ENCODE assay signal across 9 mouse cellular contexts in genomic region chr11:8545798-8546197, GRCm38 (mm10).
DNase-seq lines count a peak whose midpoint lies in the region; ATAC-seq lines count a peak whose summit lies in the region.
"Had no signal": no experiment of that assay in that cellular context is flagged by ENCODE, and none has a peak within 500 bp of the region (broad histone marks: within the 10 kb centered on the region; RNA-seq: fewer than 3 reads in every experiment).

No protein-coding gene starts in this region.

- H3K4me1 ChIP-seq in heart, embryonic 11.5 days (ENCODE audit: control insufficient read depth, insufficient read depth, low read length), result peaks cover 12% of the 10 kb centered on the region

- no peak overlapping the region for H3K4me2 ChIP-seq in heart, embryonic 11.5 days

- H3K27me3 ChIP-seq in heart, embryonic 11.5 days (ENCODE audit: control insufficient read depth, insufficient read depth, low read length), result no peaks in the 10 kb centered on the region

- no peak for ATAC-seq in heart, embryonic 11.5 days (replicated peaks; ENCODE audit: insufficient number of reproducible peaks, low FRiP score, low TSS enrichment)

- no peak overlapping the region for H3K4me3 ChIP-seq in heart, embryonic 11.5 days (ENCODE audit: low read depth, low read length)
- H3K4me3 ChIP-seq: erythroblast, embryonic 14.5 days had no signal

- peak; percentile 34 to 45 for DNase-seq in heart, adult 18-20 months
- peak; percentile 51 for DNase-seq in A20 (ENCODE audit: low read depth, low spot score)
- peak; percentile 29 for DNase-seq in c-Kit-positive CD71-negative TER-119-negative erythroid progenitor cells, embryonic 14.5 days (ENCODE audit: low read depth)
- DNase-seq in lung, postnatal 25 days (ENCODE audit: low spot score), result peak; percentile 40
- no peak for DNase-seq in gastrocnemius, postnatal 36 days
- DNase-seq in gastrocnemius, adult 8-10 months (ENCODE audit: low spot score in 2 of 2), result no peak
- DNase-seq in layer of hippocampus, adult 11-12 months (ENCODE audit: low spot score), result no peak

- H3K9me3 ChIP-seq in heart, embryonic 11.5 days (replicated peaks; ENCODE audit: control insufficient read depth, low read length), result no peaks in the 10 kb centered on the region

- no peak overlapping the region for H3K27ac ChIP-seq in heart, embryonic 11.5 days (ENCODE audit: low read depth, low read length)

- intact Hi-C loops in gastrocnemius, postnatal 36 days (cut with DNase I), result no loop called here

- H3K9ac ChIP-seq in heart, embryonic 11.5 days (ENCODE audit: low read depth, low read length), result no peak overlapping the region

- H3K36me3 ChIP-seq in heart, embryonic 11.5 days (ENCODE audit: control insufficient read depth, insufficient read depth, low read length), result no peaks in the 10 kb centered on the region

- WGBS in heart, embryonic 11.5 days (ENCODE audit: insufficient replicate concordance), result 92% methylated on average over 1 of the region's 1 CpGs

Comparison
In these comparisons a context has a peak if more than half of its experiments do, and no peak if none do; other contexts are left out.
1. DNase-seq: peak in heart, adult 18-20 months (2 of 2), A20 (single experiment), c-Kit-positive CD71-negative TER-119-negative erythroid progenitor cells, embryonic 14.5 days (single experiment) and lung, postnatal 25 days (single experiment); none in gastrocnemius, postnatal 36 days (0 of 2), gastrocnemius, adult 8-10 months (0 of 2) and layer of hippocampus, adult 11-12 months (single experiment).